Mouse (Mus musculus) ES-E14 (cell line): ENCODE data around the gene Sstr3. TPM values are rescaled to one million over a fixed set of nuclear protein-coding genes. Genes with fewer than 3 reads are reported as not detected.

Experiments
- DNase-seq: peaks from one replicate; pipeline ENCODE4 v3.0.0-alpha.2; 2013; ENCODE audit warnings: low read depth, low spot score
- H3K27ac ChIP-seq: 2 replicates; pipeline ENCODE4 v1.5.1; 2012; ENCODE audit warnings: low read depth, mild to moderate bottlenecking, low read length, moderate library complexity, mixed read lengths; ENCODE audit not compliant: poor library complexity, insufficient read depth, severe bottlenecking
- H3K36me3 ChIP-seq: 2 replicates; pipeline ENCODE4 v1.6.1; 2012; ENCODE audit warnings: mild to moderate bottlenecking, low read length, moderate library complexity, mixed read lengths; ENCODE audit not compliant: control insufficient read depth, poor library complexity, insufficient read depth, severe bottlenecking
- H3K4me1 ChIP-seq, 2 experiments: fragments of 150-350 bp in 1 of 2; sonication (generic) in 1 of 2; 2 replicates each; pipeline ENCODE4 v1.6.1; 2012; ENCODE audit warnings: low read length in 2 of 2, mild to moderate bottlenecking in 1 of 2, mixed read lengths in 1 of 2; ENCODE audit not compliant: control insufficient read depth in 2 of 2, insufficient read depth in 2 of 2, poor library complexity in 1 of 2
- H3K4me3 ChIP-seq, 2 experiments: fragments of 150-350 bp in 1 of 2; sonication (generic) in 1 of 2; 2 replicates each; pipeline ENCODE4 v1.5.1; 2012; ENCODE audit warnings: low read length in 2 of 2, low read depth in 1 of 2, mild to moderate bottlenecking in 1 of 2, mixed read lengths in 1 of 2; ENCODE audit not compliant: insufficient read depth in 1 of 2, poor library complexity in 1 of 2, severe bottlenecking in 1 of 2
- H3K9ac ChIP-seq: 2 replicates; pipeline ENCODE4 v1.6.1; 2012; ENCODE audit warnings: low read depth, mild to moderate bottlenecking, low read length, mixed read lengths; ENCODE audit not compliant: poor library complexity, insufficient read depth, severe bottlenecking
- H3K9me3 ChIP-seq: fragments of 150-350 bp; sonication (generic); 2 replicates; pipeline ENCODE4 v1.6.1; 2012; ENCODE audit warnings: low read depth, mild to moderate bottlenecking, low read length; ENCODE audit not compliant: control insufficient read depth, insufficient read depth
- CHD2 ChIP-seq: IDR thresholded peaks from 2 replicates; pipeline ENCODE4 v1.6.1; 2014; ENCODE audit warnings: mild to moderate bottlenecking, low read depth, low read length, inconsistent platforms
- HCFC1 ChIP-seq: IDR thresholded peaks from 2 replicates; pipeline ENCODE4 v1.6.1; 2012; ENCODE audit warnings: low read length, inconsistent platforms, borderline replicate concordance; ENCODE audit not compliant: insufficient read depth
- MAFK ChIP-seq: IDR thresholded peaks from 2 replicates; pipeline ENCODE4 v1.6.1; 2014; ENCODE audit warnings: mild to moderate bottlenecking, low read depth, low read length, inconsistent platforms; ENCODE audit not compliant: insufficient read depth
- ZC3H11A ChIP-seq: IDR thresholded peaks from 2 replicates; pipeline ENCODE4 v1.6.1; 2012; ENCODE audit warnings: low read depth, mild to moderate bottlenecking, inconsistent platforms, low read length, borderline replicate concordance
- ZNF384 ChIP-seq: IDR thresholded peaks from 2 replicates; pipeline ENCODE4 v1.6.1; 2012; ENCODE audit warnings: low read depth, low read length, inconsistent platforms
- in situ Hi-C, 2 experiments: fragments of 600-800 bp; cut with MboI; formaldehyde crosslinking; loops; one replicate each; pipeline ENCODE4 v1.15.1; 2025; ENCODE audit warnings: low sequenced_read_pairs in 2 of 2, inconsistent platforms in 1 of 2; ENCODE audit not compliant: unreplicated experiment in 2 of 2
- total RNA-seq: library from RNA; depleted of rRNA; stranded (reverse); fragments of 300-350 nt; gene quantifications from 2 replicates; pipeline ENCODE4 v1.2.3, GENCODE M21; 2012

Gene Sstr3
- total RNA-seq, 1 experiment, result 0.18 TPM

DNA sequence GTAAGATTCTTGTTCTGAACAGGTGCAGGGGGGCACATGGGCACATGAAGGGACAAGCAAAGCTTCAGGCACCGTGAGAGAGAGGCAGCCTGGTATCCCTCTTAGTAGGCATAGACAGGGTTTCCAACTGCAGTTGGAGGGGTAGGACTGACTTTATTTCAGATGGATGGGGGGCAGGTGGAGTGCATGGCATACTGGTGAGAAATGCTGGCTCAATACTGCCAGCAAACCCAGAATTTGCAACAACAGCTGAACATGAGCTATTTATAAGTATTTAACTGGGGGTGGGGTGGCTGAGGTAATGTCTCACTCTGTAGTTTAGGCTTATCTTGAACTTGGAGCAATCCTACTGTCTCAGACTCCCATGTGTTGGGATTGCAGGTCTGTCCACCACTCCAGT, 40.5 kb downstream of the Sstr3 start:
- in situ Hi-C loops, result no loop called here
- Histone ChIP-seq H3K36me3 (no peaks in the 10 kb centered on the region), H3K9ac (no peak overlapping the region), H3K9me3 (no peaks in the 10 kb centered on the region), H3K27ac (no peak overlapping the region), H3K4me3 (no peak overlapping the region), H3K4me1 (no peaks in the 10 kb centered on the region)
- TF ChIP-seq CHD2 (no peak), MAFK (no peak), ZC3H11A (no peak), ZNF384 (no peak), HCFC1 (no peak)
- DNase-seq, result no peak

DNA sequence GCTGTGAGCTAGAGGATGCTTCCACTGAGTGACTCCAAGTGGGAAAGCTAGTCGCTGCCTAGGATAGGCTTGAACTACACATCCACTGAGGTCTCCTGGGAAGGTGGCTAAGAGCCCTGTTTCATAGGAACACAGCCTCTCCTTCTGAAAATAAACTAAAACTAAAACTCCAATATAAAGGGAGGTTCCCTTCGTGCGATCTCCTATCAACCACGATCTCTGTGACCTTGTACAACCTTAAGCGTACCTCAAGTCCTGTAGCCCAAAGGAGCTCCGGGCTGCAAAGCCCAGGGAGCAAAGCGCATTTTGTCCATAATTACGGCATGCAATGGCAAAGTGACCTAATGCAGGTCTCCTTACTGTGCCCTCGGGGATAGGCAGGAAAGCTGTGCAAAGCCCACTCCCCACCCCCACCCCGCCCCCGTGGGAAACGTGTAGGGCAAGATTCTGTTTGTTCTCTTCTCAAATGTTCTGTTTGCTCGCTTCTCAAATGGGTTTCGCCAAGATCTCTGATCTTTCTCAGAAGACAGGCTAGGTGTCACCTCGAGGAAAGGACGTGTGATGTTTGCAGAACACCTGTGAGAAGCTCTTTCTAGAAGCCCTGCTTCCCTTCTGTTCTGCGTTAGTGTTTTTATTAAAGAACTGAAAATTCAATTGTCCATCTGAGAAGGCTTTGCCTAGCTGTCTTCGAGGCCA, 41.9 kb downstream of the Sstr3 start:
- Histone ChIP-seq H3K27ac (no peak overlapping the region), H3K36me3 (no peaks in the 10 kb centered on the region), H3K9ac (no peak overlapping the region), H3K9me3 (no peaks in the 10 kb centered on the region), H3K4me1 (no peaks in the 10 kb centered on the region), H3K4me3 (no peak overlapping the region)
- in situ Hi-C loops, result no loop called here
- no peak for DNase-seq
- TF ChIP-seq ZNF384, result no peak
- TF ChIP-seq ZC3H11A, result no peak
- TF ChIP-seq MAFK, result no peak
- no peak for TF ChIP-seq CHD2
- no peak for TF ChIP-seq HCFC1

DNA sequence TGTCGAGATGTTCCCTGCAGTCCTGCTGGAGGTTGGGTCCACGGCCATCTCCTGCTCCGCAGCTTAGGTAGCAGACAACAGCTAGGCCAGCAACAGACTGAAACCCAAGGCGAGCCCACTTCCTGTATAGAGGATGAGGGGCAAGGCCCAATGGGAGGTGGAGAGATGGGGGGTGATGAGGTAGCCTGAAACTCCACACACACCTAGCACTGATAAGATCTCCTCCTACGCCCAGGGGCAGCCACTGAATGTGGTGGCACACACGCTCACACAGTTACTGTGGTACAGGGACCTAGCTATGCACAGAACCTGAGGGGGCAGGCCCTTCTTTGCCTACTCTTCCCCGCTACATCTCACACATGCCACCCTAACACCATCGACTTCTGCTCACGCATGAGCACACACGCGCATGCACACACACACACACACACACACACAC, 49.5 kb downstream of the Sstr3 start, which contains the start of gene Il2rb:
Gene Il2rb (minus strand): TSS at position 304 of the 439 bp plus-strand sequence.
- TF ChIP-seq CHD2 (no peak), ZC3H11A (no peak), MAFK (no peak), ZNF384 (no peak), HCFC1 (no peak)
- in situ Hi-C loops, result no loop called here
- Histone ChIP-seq H3K4me1 (no peaks in the 10 kb centered on the region), H3K9ac (no peak within 1 kb of the TSS), H3K9me3 (no peaks in the 10 kb centered on the region), H3K36me3 (no peaks in the 10 kb centered on the region), H3K27ac (no peak within 1 kb of the TSS), H3K4me3 (no peak within 1 kb of the TSS)
- no peak for DNase-seq

DNA sequence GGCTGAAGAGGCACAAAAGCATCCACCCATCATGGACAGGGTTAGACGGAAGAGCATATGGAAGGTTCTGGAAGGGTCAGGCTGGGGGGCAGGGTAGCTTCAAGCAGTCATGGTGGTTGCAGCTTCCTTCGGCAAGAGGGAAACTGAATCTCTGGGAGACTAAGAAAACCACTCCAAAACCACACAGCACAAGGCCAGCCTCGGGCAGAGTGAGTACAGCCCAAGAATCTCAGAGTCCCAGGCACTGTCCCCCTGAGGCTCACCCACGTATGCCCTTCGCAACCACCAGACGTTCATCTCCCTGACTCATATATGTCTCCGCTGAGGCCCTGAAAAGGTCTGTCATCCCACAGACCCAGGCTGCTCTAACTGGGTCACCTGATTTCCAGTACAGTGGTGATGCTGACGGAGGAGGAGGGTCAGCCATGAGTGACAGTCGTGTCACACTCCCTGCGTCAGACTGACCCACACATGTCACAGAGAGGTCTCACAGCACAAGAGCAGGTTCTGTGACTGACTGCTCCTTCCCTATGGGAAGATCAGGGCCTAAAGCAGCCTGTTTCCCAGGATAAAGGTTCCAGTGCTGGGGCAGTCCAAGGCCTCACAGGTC, 51.0 kb downstream of the Sstr3 start:
- DNase-seq, result no peak

More for the DNA sequence above, 51.0 kb downstream of the Sstr3 start:
- H3K9ac ChIP-seq, result no peak overlapping the region
- in situ Hi-C loops, result no loop called here
- H3K4me3 ChIP-seq, result no peak overlapping the region
- TF ChIP-seq CHD2 (no peak), MAFK (no peak), HCFC1 (no peak), ZC3H11A (no peak), ZNF384 (no peak)
- no peaks in the 10 kb centered on the region for H3K4me1 ChIP-seq
- no peaks in the 10 kb centered on the region for H3K36me3 ChIP-seq
- no peak overlapping the region for H3K27ac ChIP-seq
- no peaks in the 10 kb centered on the region for H3K9me3 ChIP-seq
